Comparison of ENCODE assay signal across 8 mouse cellular contexts in genomic region chr4:123917548-123918140, GRCm38 (mm10). TPM values are rescaled to one million over a fixed set of nuclear protein-coding genes. Genes with fewer than 3 reads are reported as not detected.
A peak's percentile ranks its signal among the peaks of the same experiment; 100 is the strongest.
DNase-seq lines count a peak whose midpoint lies in the region; ATAC-seq and TF ChIP-seq lines count a peak whose summit lies in the region.

TSS of gene 4930535I16Rik (minus strand) at chr4:123918022.

- DNase-seq in 3134 (ENCODE audit: extremely low read depth, insufficient read length, low spot score), result peak; percentile 55
- DNase-seq in limb, embryonic 10.5 days (ENCODE audit: low spot score), result peak; percentile 58
- no peak for DNase-seq in cerebellum, adult 11 months

- peak; percentile 61 for ATAC-seq in heart, embryonic 13.5 days (ENCODE audit: extremely low read depth, insufficient number of reproducible peaks, low FRiP score, low TSS enrichment)
- peak; percentile 63 for ATAC-seq in megakaryocyte-erythroid progenitor cell, adult 5-6 weeks (replicated peaks; ENCODE audit: low FRiP score, low TSS enrichment, poor library complexity, severe bottlenecking)
- ATAC-seq in monocyte, adult 5-6 weeks (replicated peaks; ENCODE audit: insufficient number of reproducible peaks, low FRiP score, low TSS enrichment, poor library complexity, severe bottlenecking), result no peak

- peak within 1 kb of the TSS; percentile 82 for H3K4me3 ChIP-seq in C2C12 (ENCODE audit: insufficient read depth, poor library complexity, severe bottlenecking)
- peak within 1 kb of the TSS; percentile 76 for H3K4me3 ChIP-seq in cortical plate, adult 2 months (ENCODE audit: insufficient read depth, low read length)
- H3K4me3 ChIP-seq in heart, embryonic 13.5 days, result peak within 1 kb of the TSS; percentile 100
- H3K4me3 ChIP-seq in limb, embryonic 10.5 days, result peak within 1 kb of the TSS; percentile 95

- TF ChIP-seq CTCF in C2C12 (IDR thresholded peaks at IDR 0.05; ENCODE audit: control insufficient read depth, insufficient read depth, insufficient read length), result no peak
- no peak for TF ChIP-seq CTCF in cortical plate, adult 2 months (IDR thresholded peaks at IDR 0.05; ENCODE audit: extremely low read depth, insufficient read depth, low read length)

- H3K9me3 ChIP-seq in heart, embryonic 13.5 days, result no peaks in the 10 kb centered on the region
- no peaks in the 10 kb centered on the region for H3K9me3 ChIP-seq in limb, embryonic 10.5 days (replicated peaks)

- peaks cover 85% of the 10 kb centered on the region for H3K79me2 ChIP-seq in C2C12 (ENCODE audit: control insufficient read depth, insufficient read depth)

- no peaks in the 10 kb centered on the region for H3K27me3 ChIP-seq in C2C12 (ENCODE audit: control insufficient read depth, insufficient read depth, insufficient read length)
- no peaks in the 10 kb centered on the region for H3K27me3 ChIP-seq in heart, embryonic 13.5 days (replicated peaks)
- H3K27me3 ChIP-seq in limb, embryonic 10.5 days (ENCODE audit: low read depth, poor library complexity, severe bottlenecking), result no peaks in the 10 kb centered on the region

- peak within 1 kb of the TSS; percentile 98 for H3K9ac ChIP-seq in heart, embryonic 13.5 days

- peaks cover 54% of the 10 kb centered on the region for H3K36me3 ChIP-seq in C2C12 (ENCODE audit: control insufficient read depth, insufficient read depth)
- peaks cover 42% of the 10 kb centered on the region for H3K36me3 ChIP-seq in heart, embryonic 13.5 days
- peaks cover 43% of the 10 kb centered on the region for H3K36me3 ChIP-seq in limb, embryonic 10.5 days

- H3K27ac ChIP-seq in cortical plate, adult 2 months (ENCODE audit: insufficient read depth, low read length), result peak within 1 kb of the TSS; percentile 95
- H3K27ac ChIP-seq in heart, embryonic 13.5 days (replicated peaks), result peak within 1 kb of the TSS; percentile 92
- H3K27ac ChIP-seq in limb, embryonic 10.5 days, result peak within 1 kb of the TSS; percentile 91

- WGBS in heart, embryonic 13.5 days, result under 1% methylated on average over 62 of the region's 63 CpGs
- WGBS in limb, embryonic 10.5 days, result under 1% methylated on average over 54 of the region's 63 CpGs

- peak within 1 kb of the TSS; percentile 92 for H3ac ChIP-seq in C2C12 (ENCODE audit: control insufficient read depth, insufficient read length, low read depth)

- peaks cover 46% of the 10 kb centered on the region for H3K79me3 ChIP-seq in C2C12 (ENCODE audit: low read depth)

- peaks cover 3% of the 10 kb centered on the region; the same call in 1 of the 2 replicates for H3K4me1 ChIP-seq in cortical plate, adult 2 months (ENCODE audit: control insufficient read depth, insufficient read depth, low read length)
- peaks cover 23% of the 10 kb centered on the region for H3K4me1 ChIP-seq in heart, embryonic 13.5 days
- peaks cover 26% of the 10 kb centered on the region for H3K4me1 ChIP-seq in limb, embryonic 10.5 days

- no peak for TF ChIP-seq POLR2A in cortical plate, adult 2 months (IDR thresholded peaks at IDR 0.05; ENCODE audit: extremely low read depth, insufficient read depth, low read length)

- peak within 1 kb of the TSS; percentile 89 for H3K4me2 ChIP-seq in heart, embryonic 13.5 days

TF ChIP-seq in C2C12, 6 proteins besides CTCF, POLR2A, EP300 and RAD21:
- TF ChIP-seq CEBPB (IDR thresholded peaks at IDR 0.05; ENCODE audit: low read depth), result no peak
- no peak for TF ChIP-seq FOSL1 (IDR thresholded peaks at IDR 0.05; ENCODE audit: insufficient read depth, low read length, poor library complexity, severe bottlenecking)
- TF ChIP-seq MYOD1 (IDR thresholded peaks at IDR 0.05; ENCODE audit: control insufficient read depth, insufficient read length, low read depth), result no peak
- TF ChIP-seq USF1 (IDR thresholded peaks at IDR 0.05; ENCODE audit: low read depth), result no peak
- TF ChIP-seq MYOG (IDR thresholded peaks at IDR 0.05; ENCODE audit: control insufficient read depth, extremely low read depth, insufficient read length), result no peak
- no peak for TF ChIP-seq MAX (IDR thresholded peaks at IDR 0.05)

RNA-seq across cellular contexts. Expression of gene 4930535I16Rik, which starts in this region (rescaled TPM):
- polyA plus RNA-seq in C2C12 (2012; fragmentation: generic; extraction: Trizol), result 0.22 TPM
- not detected in 2 replicates for polyA plus RNA-seq in cortical plate, adult 2 months (2012; rRNA removed)
- not detected in 2 replicates for polyA plus RNA-seq in heart, embryonic 13.5 days (2015; fragmentation: Nextera tagmentation; extraction: Ambion mirVana)
- not detected in 2 replicates for polyA plus RNA-seq in limb, embryonic 10.5 days (2016; fragmentation: Nextera tagmentation; extraction: Ambion mirVana)
- not detected in 2 replicates for total RNA-seq in megakaryocyte-erythroid progenitor cell, adult 5-6 weeks (2014; fragmentation: Nextera tagmentation)
- not detected in 2 replicates for total RNA-seq in megakaryocyte-erythroid progenitor cell, adult 5-6 weeks (2017)
- total RNA-seq in monocyte, adult 5-6 weeks (2017), result not detected in 3 replicates

Comparison
In these comparisons a context has a peak if more than half of its experiments do, and no peak if none do; other contexts are left out.
1. Peak in ATAC-seq, H3K4me3 ChIP-seq, H3K27ac ChIP-seq, H3K9ac ChIP-seq and H3K4me2 ChIP-seq in heart, embryonic 13.5 days; RNA of the gene not detected or under 1 TPM.
2. Peak in DNase-seq, H3K4me3 ChIP-seq and H3K27ac ChIP-seq in limb, embryonic 10.5 days; RNA of the gene not detected or under 1 TPM.
3. Peak in ATAC-seq in megakaryocyte-erythroid progenitor cell, adult 5-6 weeks; RNA of the gene not detected or under 1 TPM.